Mouse (Mus musculus): Measurements from ENCODE around the gene Tmem41a. TPM values are rescaled to one million over a fixed set of nuclear protein-coding genes. Genes with fewer than 3 reads are reported as not detected.
"Not testable (repeated sequence)": the region's sequence is repeated elsewhere in the genome, so short reads cannot be mapped to it uniquely, and the experiment has no call there.

The Tmem41a gene
- total RNA-seq (2021): 10 to 100 TPM; 14.0 TPM
- long read RNA-seq, experiment 1, transcript Tmem41a-201 (5 exons, 1,360 nt): major isoform, 11 of 14 reads
- long read RNA-seq, experiment 1, partial matches to known transcripts: 1 of 14 reads
- long read RNA-seq, experiment 1, other reads (novel, unspliced or antisense): 0 of 14 reads
- long read RNA-seq, experiment 2, partial matches to known transcripts: 2 of 8 reads
- long read RNA-seq, experiment 2, other reads (novel, unspliced or antisense): 1 of 8 reads

DNA sequence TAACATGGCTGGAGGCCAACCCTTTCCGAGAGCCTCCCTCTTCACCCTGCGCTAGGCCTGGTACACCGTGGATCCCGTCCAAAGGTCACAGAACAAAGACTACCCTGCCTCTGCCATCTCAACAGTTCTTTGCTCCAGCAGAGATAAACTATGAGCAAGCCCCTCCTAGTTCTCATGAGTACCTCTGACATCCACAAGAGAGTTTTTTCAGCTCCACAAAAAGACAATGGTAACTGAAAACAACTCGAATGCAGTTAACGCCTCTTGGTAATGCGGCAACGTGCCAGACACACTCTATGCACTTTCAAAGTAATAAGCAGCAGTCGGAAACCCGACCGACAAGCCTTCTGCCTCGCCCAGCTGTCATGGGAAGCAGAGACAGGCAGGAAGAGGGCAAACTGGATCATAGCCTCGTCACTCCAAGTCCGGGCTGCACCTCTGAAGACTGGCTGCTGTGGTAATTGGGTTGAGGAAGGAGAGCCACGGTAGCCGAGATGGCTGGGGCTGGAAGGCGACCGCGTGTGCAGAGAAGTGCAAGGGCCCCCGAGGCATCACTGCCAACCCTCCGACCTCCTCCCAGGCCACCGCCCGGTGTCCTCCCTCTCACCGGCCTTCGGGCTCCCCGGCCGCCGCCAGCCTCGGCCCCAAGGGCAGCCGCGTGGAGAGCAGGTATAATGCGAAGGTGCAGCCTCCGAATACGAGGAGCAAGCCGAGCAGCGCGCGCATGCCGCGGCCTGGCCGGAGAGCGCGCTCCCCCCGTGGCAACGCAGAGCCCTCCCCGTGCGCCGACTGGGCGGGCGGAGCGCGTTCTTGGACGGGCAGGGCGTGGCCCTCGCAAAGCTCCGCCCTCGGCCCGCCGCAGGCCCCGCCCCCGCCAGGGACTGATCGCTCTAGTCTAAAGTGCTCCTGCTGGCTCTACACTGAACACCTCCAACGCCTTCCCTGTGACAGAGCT is at the start of gene Tmem41a:
TSS of gene Tmem41a (minus strand) at position 792 of the 955 bp plus-strand sequence.
- intact Hi-C loops (cut with DNase I): no loop called here
- DNase-seq (ENCODE audit: extremely low spot score in 1 of 2, low spot score in 2 of 2): peak; percentile 90 to 92
- H3K27ac ChIP-seq: peak within 1 kb of the TSS; percentile 73
- TF ChIP-seq CTCF (IDR thresholded peaks at IDR 0.05): peak; percentile 15
- H3K4me3 ChIP-seq: peak within 1 kb of the TSS; percentile 63

- no peak overlapping the region for H3K27ac ChIP-seq
- no peak for TF ChIP-seq CTCF (IDR thresholded peaks at IDR 0.05)
- intact Hi-C loops (cut with DNase I): no loop called here
- no peak for DNase-seq (ENCODE audit: extremely low spot score in 1 of 2, low spot score in 2 of 2)
- no peak overlapping the region for H3K4me3 ChIP-seq
These were observed 49.0 kb upstream of the Tmem41a start for GRCm38 (mm10) chr16:21996402-21996801.

DNA sequence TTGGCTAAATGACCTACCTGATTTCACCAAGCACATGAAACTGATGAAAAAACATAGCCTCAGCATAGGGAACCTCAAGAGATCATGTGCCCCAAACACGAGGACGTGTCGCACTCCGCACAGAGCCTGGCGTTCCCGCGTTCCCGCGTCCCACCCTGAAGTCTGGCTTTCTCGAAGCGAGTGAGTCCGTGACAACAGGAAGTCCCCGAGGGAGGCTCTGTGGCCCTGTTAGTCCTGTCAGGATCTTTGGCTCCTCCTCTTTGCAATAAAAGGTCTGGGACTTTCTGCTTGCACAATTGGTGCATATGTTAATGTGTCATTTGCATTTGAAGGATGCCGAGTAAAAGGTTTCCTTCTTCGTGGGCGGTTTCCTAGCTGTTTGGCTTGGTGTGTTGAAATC is 48.0 kb upstream of the Tmem41a start, which contains the start of gene Liph:
TSS of gene Liph (minus strand) at position 360 of the 400 bp plus-strand sequence.
- peak within 1 kb of the TSS; percentile 26; the same call in 1 of the 2 replicates for H3K4me3 ChIP-seq
- TF ChIP-seq CTCF (IDR thresholded peaks at IDR 0.05): no peak
- intact Hi-C loops (cut with DNase I): no loop called here
- no peak for DNase-seq (ENCODE audit: extremely low spot score in 1 of 2, low spot score in 2 of 2)
- no peak within 1 kb of the TSS for H3K27ac ChIP-seq

DNA sequence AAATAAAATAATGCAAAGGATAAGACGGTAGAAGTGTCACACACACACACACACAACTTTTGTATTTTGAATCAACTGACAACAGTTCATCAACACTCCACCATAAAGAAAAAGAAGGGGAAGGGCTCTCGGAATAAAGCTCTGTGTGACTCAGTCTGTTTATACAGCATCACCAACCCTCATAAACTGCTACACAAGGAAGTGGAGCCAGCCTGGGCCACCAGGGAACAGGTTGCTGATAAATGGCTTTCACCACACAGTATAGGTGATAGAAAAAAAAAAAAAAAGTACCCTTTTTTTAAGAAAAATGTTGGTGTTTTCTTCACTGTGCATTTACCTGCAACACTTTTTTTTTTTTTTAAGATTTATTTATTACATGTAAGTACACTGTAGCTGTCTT is 44.4 kb upstream of the Tmem41a start:
- no peak for TF ChIP-seq CTCF (IDR thresholded peaks at IDR 0.05)
- Histone ChIP-seq H3K27ac (no peak overlapping the region), H3K4me3 (no peak overlapping the region)
- DNase-seq (ENCODE audit: extremely low spot score in 1 of 2, low spot score in 2 of 2): no peak
- intact Hi-C loops (cut with DNase I): no loop called here

DNA sequence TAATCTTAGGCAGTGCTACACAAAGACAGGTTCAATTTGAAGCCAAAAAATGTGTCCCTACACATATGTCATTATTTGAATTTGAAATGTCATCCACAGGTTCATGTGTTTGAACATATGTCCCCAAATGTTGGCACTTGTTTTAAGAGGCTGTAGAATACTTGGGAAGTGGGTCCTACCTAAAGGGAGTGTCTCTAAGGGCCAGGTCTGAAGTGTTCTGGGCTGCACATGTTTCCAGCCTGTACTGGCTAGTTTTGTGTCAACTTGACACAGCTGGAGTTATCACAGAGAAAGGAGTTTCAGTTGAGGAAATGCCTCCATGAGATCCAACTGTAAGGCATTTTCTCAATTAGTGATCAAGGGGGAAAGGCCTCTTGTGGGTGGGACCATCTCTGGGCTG is 43.5 kb upstream of the Tmem41a start:
- H3K27ac ChIP-seq; intact Hi-C loops (cut with DNase I); DNase-seq (ENCODE audit: extremely low spot score in 1 of 2, low spot score in 2 of 2); H3K4me3 ChIP-seq: not testable (repeated sequence)

DNA sequence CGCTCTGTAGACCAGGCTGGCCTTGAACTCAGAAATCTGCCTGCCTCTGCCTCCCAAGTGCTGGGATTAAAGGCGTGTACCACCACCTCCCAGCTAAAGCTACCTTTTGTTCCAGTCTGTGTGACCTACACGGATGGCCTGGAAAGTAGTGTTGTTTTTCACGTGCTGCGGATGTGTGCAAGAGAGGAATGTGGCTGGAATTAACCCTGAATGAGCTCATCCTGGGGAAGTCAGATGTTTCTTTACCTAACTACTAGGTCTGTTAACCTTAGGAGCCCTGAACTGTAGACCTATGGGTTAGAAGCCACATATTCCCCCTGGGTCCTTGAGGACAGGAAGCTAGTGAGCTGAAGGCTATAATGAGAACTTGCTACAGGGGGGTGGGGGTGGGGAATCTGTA is 40.6 kb upstream of the Tmem41a start:
- no peak for TF ChIP-seq CTCF (IDR thresholded peaks at IDR 0.05)
- intact Hi-C loops (cut with DNase I): no loop called here
- Histone ChIP-seq H3K27ac (no peak overlapping the region), H3K4me3 (no peak overlapping the region)
- DNase-seq (ENCODE audit: extremely low spot score in 1 of 2, low spot score in 2 of 2): no peak

GRCm38 (mm10) chr16:21986191-21986590 is 38.8 kb upstream of the Tmem41a start:
- no peak for DNase-seq (ENCODE audit: extremely low spot score in 1 of 2, low spot score in 2 of 2)
- intact Hi-C loops (cut with DNase I): no loop called here
- no peak overlapping the region for H3K27ac ChIP-seq
- H3K4me3 ChIP-seq: no peak overlapping the region
- TF ChIP-seq CTCF (IDR thresholded peaks at IDR 0.05): no peak

GRCm38 (mm10) chr16:21984091-21984490 is 36.7 kb upstream of the Tmem41a start:
- Histone ChIP-seq H3K27ac (no peak overlapping the region), H3K4me3 (no peak overlapping the region)
- no peak for DNase-seq (ENCODE audit: extremely low spot score in 1 of 2, low spot score in 2 of 2)
- intact Hi-C loops (cut with DNase I): no loop called here
- TF ChIP-seq CTCF (IDR thresholded peaks at IDR 0.05): no peak

GRCm38 (mm10) chr16:21983581-21983980 is 36.2 kb upstream of the Tmem41a start:
- no peak overlapping the region for H3K4me3 ChIP-seq
- intact Hi-C loops (cut with DNase I): no loop called here

GRCm38 (mm10) chr16:21983146-21983545 is 35.8 kb upstream of the Tmem41a start:
- no peak for TF ChIP-seq CTCF (IDR thresholded peaks at IDR 0.05)
- intact Hi-C loops (cut with DNase I): no loop called here
- no peak overlapping the region for H3K4me3 ChIP-seq
- H3K27ac ChIP-seq: no peak overlapping the region
- DNase-seq (ENCODE audit: extremely low spot score in 1 of 2, low spot score in 2 of 2): no peak

More at GRCm38 (mm10) chr16:21983581-21983980, 36.2 kb upstream of the Tmem41a start:
- no peak for DNase-seq (ENCODE audit: extremely low spot score in 1 of 2, low spot score in 2 of 2)
- TF ChIP-seq CTCF (IDR thresholded peaks at IDR 0.05): no peak
- H3K27ac ChIP-seq: no peak overlapping the region

DNA sequence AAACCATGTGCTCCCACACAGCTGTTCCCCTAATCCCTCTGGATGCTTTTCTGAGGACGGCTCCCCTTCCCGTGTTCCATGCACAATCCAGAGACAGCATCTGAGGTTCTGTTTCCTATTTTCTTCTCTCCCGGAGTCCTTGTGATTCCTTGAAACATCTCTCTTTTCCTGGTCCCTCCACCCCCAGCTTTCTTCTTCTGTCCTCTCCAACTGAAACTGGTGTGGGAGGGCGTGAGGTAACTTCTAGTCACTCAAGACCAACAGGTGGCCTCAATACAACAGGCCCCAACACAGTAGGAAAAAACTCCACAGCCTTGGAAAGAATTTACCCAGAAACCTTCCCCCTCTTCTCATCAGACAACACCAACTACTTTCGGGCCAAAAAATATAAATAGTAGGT is 30.0 kb upstream of the Tmem41a start:
- H3K4me3 ChIP-seq: no peak overlapping the region
- TF ChIP-seq CTCF (IDR thresholded peaks at IDR 0.05): no peak
- DNase-seq (ENCODE audit: extremely low spot score in 1 of 2, low spot score in 2 of 2): no peak

GRCm38 (mm10) chr16:21976203-21976602 is 28.9 kb upstream of the Tmem41a start:
- no peak for DNase-seq (ENCODE audit: extremely low spot score in 1 of 2, low spot score in 2 of 2)

More for the DNA sequence above, 30.0 kb upstream of the Tmem41a start:
- intact Hi-C loops (cut with DNase I): no loop called here
- H3K27ac ChIP-seq: no peak overlapping the region

More at GRCm38 (mm10) chr16:21976203-21976602, 28.9 kb upstream of the Tmem41a start:
- Histone ChIP-seq H3K4me3 (no peak overlapping the region), H3K27ac (no peak overlapping the region)
- intact Hi-C loops (cut with DNase I): no loop called here
- TF ChIP-seq CTCF (IDR thresholded peaks at IDR 0.05): no peak
